Mouse (Mus musculus) c-Kit-negative CD71-positive TER-119-positive erythroid progenitor cells, embryonic 14.5 days (primary cell): ENCODE data around the gene Dnajc3.

ENCODE experiments used
- DNase-seq: peaks from one replicate; pipeline ENCODE4 v3.0.0-alpha.2; 2013; ENCODE audit warnings: low read depth, low spot score

Gene Dnajc3

DNA sequence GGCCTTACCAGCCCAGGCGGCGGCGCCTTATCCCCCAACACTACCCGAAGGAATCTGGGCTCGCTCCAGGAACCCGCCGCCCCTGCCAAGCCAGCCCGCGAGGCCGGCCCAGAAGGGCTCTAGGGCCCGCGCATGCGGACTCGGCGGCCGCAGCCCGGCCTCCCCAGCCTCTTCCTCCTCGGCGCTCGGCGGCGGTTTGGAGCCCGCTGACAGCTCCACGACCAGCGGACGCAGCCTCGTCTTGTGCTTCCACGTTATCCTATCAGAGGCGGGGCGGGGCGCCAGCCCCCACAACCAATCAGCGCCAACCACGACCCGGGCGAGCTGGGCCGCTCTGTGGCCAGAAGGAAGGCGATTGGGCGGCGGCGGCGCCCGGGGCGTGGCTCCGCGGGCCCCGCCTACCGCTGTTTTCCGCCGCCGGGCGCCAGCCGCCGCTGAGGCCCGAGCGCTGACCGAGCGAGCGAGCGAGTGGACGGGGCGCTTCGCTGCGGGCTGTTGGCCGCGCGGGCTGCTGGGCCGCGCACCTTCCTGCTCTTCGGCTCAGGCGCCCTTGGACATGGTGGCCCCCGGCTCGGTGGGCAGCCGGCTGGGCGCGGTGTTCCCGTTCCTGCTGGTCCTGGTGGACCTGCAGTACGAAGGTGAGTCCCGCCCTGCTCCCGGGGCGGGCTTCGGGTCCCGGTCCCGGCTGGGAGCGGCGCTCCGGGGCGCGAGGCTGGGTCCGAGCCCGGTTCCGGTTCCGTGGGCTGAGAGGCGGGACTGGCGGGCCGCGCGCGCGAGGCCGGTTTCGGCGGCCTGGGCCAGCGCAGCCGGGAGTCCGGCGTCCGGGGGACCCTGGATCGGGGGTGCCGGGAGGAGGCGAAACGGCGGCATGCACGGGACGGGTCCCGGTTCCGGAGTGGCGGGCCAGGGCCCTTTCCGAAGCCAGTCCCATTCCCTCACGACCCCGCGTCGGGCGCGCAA, at the start of gene Dnajc3:
Dnajc3 (plus strand) TSS at position 444 of the 960 bp plus-strand sequence.
- DNase-seq = peak; percentile 95

DNA sequence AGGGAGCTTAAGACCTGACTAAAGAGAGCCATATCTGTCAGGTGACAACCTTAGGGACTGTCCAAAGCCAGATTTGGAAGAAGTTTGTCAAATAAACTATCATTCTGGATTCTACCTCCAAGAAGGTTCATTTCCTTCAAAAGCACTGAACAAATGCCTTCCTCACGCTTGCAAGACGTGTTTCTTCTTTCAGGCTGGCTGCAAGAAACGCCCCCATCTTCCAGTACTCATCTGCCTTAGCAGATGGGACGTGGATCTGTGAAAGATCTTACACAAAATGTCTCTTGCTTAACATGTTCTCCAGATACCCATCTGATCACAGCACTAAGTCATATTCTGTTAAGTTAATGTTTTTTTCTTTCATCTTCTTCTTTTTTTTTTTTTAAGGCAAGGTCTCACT, 47.7 kb upstream of the Dnajc3 start:
- DNase-seq = no peak

DNA sequence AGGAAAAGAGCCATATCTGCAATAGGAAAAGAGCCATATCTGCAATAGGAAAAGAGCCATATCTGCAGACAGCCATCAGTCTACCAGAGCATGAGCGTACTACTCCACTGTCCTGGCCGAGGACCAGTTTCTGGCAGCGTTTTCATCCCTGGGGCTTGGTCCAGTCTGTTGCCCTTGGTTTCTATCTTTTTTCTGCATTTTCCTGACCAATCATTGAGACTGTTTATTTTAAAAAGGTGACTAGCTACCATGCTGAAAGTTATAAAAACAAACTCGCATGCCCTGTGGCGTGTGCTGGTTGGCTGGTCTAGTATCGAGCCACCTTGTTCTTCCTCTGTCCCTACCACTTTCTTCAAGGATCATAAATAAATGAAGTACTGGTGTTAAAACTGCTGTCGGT, 42.5 kb upstream of the Dnajc3 start:
- DNase-seq = no peak

DNA sequence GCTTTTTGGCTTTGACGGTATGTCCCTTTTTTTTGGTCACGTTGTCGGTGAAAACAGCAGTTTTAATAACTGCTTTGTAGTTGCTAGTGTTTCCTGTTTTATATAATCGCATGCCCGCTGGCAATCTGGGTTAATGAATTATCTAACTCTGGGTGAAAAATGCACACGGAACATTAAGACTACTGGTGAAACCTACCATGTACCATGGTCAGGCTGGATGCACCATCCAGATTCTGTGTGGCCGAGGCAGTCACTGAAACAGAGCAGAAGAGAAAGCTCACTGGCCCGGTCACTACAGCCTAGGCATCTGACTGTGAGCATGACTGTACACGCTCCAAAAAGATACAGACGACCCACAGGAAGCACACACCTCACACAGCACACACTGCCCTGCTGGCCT, 42.1 kb upstream of the Dnajc3 start:
- DNase-seq = no peak

DNA sequence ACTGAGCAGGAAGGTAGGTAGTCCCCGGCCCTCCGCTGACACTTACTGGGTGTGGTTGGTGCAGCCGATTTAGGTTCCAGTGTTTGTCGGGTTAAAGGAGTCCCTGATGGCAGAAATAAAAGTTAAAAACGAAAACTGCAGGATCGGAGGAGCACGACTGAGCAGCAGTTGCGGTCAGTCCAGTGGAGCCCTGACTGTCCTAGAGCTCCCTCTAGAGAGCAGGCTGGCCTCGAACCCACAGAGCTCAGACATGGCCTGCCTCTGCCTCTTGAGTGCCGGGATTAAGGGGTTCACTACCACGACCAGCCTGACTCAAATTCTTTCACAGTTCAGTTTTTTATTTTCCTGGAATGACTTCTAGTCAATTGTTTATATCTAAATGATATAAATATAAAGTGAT, 37.8 kb upstream of the Dnajc3 start:
- DNase-seq = no peak

DNA sequence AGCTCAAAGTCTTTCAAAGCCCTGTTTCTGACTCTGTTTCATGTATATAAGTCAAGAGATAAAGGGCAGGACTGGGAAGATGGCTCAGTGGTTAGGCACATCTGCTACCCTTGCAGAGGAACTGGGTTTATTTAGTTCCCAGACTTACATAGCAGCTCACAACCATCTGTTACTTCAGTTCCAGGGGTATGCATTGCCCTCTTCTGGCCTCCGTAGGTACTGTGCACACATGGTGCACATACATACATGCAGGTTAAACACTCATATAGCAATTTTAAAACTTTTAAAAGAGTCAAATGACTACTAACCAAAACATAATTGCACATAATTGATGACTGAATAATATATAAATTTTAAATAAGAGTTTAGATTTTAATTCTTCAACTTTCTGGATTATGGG, 36.9 kb upstream of the Dnajc3 start:
- no peak for DNase-seq

DNA sequence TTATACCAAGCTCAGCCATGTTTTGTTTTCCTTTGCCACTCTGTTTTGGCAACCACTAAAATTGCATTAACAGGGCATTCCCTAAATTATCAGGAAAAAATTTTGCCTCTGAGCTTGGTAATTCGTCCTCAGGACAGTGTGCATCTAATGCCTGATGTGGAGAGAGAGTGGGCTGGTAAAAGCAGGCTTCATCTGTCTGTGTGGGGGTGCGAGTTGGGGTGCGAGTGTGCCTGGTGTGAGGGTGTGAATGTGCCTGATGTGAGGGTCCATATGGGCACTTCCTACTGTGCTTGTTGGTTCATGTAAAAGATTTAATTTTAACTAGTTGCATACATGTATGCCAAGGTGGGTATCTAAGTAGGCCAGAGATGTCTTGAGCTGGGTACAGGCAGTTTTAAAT, 34.4 kb upstream of the Dnajc3 start:
- DNase-seq = no peak

DNA sequence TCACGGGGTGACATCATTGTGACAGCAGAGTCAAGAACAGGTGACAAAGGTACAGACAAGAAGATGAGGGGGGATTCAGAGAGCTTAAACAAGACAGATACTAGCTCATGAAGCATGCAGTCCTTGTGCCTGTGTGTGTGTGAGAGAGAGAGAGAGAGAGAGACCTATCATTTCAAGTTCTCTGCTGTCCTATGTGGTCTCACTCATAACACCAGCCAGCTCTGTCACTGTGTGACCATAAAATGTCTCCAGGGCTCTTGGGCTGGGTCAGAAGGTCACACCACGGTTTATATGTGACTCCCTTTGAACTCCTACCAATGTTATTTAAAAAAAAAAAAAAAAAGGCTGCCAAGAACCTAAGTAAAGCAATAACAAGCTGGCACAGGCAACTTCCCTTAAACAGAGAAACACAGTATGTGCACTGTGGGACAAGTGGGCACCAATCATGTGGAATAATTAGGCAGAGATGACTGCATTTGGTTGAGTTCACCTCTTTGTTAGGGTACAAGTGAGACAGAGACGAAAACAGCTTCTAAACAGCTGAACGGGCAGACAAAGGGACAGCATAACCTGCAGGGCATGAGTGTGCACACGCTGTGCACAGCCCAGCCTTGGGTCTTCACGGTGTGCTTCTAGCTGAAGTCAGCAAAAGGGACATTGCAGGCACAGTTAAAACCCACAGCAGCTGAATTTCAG, 33.8 kb upstream of the Dnajc3 start:
- no peak for DNase-seq

DNA sequence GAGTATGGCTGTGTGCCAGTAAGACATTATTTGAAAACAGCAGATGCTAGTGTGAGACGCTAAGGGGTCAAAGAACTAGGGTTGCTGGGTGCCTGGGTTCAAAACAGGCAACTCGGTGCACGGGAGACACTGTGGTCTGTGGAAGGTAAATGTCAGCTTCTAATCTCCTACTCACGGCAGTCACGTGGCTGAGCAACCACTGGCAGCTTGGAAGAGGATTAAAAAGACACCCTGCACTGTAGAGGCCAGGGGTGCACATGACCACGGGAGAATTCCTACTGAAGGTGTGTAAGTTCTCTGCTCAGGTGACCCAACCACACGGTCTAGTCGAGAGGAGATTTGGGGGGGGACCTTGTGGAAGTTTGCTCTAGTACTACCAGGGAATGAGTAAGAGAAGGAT, 30.2 kb upstream of the Dnajc3 start:
- DNase-seq = no peak

DNA sequence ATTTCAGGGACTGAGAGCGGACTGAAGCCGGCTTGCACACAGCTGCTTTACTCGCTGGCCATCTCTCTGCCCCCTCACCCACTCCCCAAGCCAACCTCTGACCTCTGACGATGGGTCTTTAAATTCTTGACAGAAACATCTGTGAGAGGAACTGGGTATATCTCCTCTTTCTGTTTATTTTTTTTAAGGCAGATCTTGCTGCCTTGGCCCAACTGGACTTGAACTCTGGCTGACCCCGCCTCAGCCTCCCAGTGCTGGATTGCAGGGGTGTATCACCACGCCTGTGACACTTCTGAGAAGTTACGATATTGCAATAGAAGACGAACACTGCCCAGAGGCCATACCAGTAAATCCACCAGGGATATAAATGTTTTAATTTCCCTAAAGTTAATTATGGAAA, 27.9 kb upstream of the Dnajc3 start:
- DNase-seq = no peak

DNA sequence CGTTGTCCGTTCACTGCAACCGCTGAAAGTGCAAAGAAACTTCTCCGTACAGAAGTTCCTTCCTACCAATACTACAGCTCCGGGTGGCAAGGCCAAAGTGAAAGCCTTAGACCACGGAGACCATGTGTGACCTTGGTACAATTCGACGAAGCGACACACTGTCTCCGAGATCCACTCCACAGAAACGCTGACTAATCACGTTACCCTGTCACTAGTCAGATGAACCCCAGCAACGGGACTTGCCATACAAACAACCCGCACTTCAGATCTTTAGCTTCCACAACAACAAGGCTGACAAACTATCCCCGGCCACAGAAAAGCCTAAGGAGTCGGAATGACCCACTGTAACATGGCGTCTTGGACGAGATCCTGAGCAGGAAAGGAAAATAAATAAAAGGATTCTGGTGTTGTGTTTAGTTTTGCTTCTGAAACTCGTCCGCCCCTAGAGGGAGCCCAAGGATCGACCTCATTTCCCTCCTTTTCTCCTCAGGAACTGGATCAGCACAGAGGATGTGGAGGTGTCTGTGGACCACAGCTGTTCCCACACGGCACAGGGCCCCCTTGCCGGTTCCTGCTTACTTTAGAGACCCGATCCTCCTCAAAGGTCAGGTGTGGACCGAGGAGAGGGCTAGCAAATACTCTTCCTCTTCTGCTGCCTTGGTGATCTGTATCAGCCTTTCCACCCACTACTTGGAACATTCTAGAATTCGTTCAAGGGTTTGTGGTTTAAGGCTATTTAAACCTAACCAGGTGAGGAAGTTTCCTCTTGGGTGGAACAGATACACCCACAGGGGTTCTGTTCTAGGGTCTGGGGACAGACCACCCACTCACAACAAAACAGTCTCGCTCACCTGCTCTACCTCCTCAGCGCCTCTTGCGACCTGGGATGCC, 27.2 kb upstream of the Dnajc3 start:
- peak; percentile 9 for DNase-seq

DNA sequence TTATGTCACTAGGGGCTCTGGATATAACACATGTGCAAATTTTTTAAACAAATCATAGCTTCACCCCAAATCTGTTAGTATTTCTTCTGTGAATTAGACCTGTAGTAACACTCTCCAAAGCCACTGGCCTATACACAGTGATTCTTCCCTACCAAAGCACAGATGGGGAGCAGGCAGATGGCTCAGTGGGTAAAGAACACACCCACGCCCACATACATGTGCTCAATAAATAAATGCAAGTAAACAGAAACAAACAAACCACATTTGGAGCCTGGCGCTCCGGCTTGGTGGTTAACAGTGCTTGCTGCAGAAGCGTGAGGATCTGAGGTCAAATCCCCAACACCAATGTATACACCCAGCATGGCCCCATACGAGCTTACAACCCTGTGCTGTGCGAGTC, 26.3 kb upstream of the Dnajc3 start:
- DNase-seq = no peak

DNA sequence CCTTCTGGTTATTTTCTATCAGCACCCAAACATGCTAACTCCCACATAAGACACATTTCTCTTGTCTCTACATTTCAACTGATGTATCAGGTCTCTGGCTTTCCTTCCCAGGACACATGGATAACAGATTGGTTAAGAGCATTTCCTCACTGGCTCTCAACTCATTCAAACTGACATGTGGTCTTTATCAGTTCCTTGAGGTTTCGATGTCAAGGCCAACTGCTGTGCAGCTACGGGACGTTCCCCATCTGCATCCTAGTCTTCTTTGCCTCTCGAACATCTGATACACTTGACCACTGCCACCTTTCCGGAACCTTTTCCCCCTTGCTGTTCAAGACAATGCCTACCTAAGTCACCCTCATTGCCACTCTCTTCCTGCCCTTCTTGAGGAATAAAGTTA, 24.1 kb upstream of the Dnajc3 start:
- no peak for DNase-seq

DNA sequence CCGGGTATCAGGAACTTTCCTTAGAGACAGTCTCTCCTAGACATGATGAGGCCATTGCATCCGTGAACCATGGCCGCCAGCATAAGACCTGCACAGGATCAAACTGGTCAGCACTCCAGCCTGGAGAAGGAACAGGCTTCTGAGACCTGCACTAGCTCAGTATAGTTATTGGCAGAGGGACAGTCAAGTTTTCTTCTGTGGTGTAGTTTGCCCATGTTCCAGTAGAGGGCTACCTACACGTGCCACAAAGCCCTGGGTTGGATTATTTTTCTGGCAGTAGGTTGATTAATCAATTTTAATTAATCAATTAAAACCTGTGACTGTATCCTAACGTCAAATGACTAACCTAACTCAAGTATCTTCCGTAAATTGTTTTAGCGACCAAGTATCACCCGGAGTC, 18.8 kb upstream of the Dnajc3 start:
- DNase-seq = no peak

DNA sequence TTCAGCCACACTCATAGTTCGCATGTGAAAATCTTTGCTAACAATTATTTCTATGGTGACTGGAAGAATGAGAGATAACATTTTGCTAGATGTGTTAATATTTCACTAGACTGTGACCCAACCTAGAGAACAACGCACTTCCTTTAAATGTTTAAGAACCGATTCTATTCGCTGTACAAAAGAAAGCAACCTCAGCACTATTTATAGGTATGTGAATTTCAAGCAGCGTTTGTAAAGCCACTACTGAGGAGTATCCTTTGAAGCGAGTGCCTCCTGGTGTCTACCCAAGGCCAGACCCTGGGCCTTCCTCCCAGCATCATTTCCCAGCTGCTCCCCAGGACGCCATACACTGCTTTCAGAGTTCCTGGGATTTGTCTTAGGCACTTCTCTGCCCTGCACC, 17.1 kb upstream of the Dnajc3 start:
- no peak for DNase-seq

DNA sequence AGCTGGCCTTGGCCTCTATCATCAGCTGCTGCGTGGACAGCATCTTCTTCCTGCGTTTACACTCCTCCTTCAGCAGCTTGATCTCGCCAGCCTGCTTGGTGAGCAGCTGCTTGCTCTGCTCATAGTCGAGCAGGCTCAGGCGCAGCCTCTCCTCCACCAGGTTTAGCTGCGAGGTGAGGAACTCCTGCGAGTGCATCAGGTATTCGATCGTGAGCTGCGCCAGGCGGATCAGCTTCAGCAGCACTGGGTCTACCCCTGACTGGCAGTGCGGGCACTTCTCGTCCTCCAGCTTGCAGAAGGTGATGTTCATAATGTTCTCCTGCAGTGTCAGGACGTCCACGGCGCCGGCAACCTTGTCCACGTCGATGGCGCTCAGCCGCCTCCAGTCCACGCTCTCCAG, 15.5 kb upstream of the Dnajc3 start:
- no peak for DNase-seq

DNA sequence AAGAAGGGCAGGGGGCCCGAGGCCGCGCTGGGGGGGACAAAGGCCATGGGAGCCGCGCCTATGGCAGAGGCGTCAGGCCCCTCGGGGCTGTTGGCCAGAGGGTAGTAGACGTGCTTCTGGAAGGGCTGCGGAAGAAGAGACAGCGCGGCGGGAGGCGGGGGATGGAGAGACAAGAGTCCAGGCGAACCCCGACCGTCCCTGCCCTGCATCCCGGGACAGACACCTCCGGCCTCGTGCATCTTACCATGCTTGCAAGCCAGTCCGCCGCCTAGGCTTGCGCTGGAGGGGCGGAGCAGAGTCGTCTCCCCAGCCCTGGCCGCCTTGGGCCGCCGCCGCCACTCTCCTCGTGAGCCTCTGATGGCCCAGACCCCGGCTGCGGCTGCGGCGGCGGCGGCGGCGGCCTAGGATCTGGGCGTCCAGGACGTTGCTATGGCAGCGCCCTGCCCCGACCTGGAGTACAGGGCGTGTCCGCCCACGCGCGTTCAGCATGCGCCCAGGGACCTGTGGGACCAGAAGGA, 15.1 kb upstream of the Dnajc3 start:
- no peak for DNase-seq

DNA sequence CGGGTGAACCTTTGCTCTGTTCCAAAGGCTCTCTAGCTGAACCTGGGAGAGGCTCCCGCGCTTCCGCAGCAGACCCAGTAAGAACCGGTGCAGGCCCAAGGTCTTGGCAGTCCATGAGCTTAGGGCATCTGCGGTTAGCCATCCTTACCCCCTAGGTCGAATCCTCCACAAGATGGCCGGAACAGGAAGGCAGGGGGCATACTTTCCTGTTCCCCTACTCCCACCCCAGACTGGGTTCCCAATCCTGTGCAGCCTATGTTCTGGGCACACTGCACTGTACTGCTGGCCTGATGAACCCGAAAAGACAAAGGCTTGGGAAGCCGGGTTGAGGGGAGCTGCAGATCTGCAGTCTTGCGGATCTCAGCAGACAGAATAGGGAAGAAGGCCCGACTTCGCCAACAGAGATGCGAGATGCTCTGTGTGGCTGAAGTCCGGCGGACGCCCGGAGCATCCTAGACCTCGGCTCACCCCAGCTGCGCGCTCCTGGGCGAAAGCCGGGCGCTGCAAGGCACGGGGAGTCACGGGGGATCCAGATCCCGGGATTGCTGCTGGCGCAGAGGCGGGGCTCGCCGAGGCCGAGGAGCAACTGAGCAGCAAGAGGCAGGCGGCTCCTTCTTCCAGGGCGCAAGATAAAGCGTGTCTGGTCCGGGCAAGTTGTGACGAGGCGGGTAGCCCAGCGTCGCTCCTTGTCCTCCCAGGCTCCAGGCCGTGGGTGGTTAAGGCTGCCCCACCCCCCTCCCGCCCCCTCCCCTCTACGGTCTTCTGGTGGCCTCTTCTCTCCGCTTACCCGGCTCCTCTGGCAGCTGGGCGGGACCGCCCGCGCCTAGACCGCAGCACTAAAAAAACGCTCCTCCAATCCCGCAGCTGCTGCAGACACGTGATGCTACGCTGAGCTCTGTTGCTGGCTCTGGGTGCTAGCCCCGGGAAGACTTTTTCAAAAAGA, 12.8 kb upstream of the Dnajc3 start, which contains the start of gene Dzip1:
Dzip1 (minus strand) TSS at position 788 of the 943 bp plus-strand sequence.
- DNase-seq = no peak

DNA sequence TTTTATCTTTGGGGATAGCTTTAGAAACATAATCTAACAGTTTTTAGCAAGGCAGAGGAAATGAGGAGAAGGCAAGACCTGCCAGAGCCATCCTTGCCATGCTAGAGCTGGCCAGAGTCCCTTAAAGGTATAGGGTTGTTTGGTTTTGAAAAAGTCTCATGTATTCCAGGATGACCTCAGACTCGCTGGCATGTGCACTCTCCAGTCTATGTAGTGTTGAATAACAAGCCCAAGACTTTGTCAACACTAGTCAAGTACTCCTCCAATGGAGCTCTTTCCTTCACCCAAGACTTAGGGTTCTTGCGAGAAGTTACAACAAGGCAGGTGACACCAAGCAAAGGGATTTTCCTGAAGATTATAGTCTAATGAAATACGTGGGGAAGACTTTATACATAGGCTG, 9.2 kb upstream of the Dnajc3 start:
- no peak for DNase-seq

DNA sequence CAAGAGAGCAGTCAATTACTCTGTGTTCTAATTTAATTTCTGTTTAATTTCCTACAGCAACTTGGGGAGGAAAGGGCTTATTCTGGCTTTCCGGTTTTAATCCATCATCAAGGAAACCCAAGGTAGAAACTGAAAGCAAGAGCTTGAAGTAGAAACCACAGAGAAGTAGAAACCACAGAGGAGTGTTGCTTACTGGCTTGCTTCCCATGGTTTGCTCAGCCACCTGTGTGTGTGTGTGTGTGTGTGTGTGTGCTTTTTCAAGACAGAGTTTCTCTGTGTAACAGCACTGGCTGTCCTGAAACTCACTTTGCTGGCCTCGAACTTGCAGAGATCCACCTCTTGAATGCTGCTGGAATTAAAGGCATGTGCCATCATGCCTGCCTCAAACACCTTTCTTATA, 8.0 kb upstream of the Dnajc3 start:
- DNase-seq = no peak

DNA sequence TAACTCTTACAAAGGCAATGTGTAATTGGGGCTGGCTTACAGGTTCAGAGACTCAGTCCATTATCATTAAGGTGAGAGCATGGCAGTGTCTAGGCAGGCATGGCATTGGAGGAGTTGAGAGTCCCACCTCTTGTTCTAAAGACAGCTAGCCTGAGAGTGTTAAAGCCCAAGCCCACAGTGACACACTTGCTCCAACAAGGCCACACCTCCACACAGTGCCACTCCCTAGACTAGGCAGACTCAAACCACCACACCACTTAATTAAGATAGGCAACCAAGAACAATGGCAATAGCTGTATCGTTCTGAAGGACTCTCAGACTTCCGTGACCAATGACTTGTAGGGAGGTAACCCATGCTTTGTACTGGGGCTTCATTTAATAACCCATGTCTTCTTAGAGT, 7.0 kb upstream of the Dnajc3 start:
- DNase-seq = no peak
